Mouse (Mus musculus): ENCODE results near the gene Slc9a1. TPM values are rescaled to one million over a fixed set of nuclear protein-coding genes. Genes with fewer than 3 reads are reported as not detected.
A peak's percentile ranks its signal among the peaks of the same experiment; 100 is the strongest.

The Slc9a1 gene
- polyA plus RNA-seq, 1 experiment from 2014 or later, result 5.6 TPM

DNA sequence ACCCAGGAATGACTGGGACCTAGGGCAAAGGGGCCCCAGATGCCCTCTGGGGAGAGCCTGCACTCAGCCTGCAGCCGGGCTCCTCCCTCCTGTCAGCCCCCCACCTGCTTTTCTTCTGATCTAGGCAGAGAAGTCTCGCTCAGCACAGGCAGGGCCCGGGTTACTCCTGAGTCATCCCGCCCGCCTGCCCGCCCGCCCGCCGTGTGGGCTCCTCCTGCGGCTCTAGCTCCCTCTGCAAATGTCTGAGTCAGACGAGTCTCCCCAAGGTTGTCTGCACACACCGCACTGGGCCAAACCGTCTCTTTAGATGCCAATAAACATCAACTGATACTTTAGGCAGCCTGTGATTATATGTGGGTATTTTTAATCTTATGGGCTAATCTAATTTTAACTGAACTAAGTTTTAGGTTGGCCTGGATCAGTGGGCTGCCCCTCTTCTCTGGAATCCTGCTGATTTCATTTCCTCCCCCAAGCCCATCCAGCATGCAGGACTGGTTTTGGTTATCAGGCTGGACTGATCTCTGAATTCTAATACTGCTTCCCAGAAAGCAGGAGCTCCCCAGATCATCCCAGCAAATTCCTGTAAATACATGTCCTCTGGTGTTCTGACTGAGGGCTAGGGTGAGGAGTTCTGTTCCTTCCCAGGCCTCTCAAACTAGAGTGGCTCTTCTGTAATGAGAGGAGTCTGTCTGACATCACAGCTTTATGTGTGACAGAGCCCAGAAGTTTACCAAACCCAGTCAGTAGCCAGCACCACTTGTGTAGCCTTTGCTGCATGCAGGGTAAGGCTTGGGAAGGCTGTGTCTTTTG is 8.9 kb downstream of the Slc9a1 start:
- H3K4me3 ChIP-seq, result no peak overlapping the region
- H3K4me2 ChIP-seq, result peak overlapping the region; percentile 13; the same call in 1 of the 2 replicates
- no peaks in the 10 kb centered on the region; the same call in 1 of the 2 replicates for H3K36me3 ChIP-seq (ENCODE audit: poor library complexity, severe bottlenecking)
- 7% methylated on average over 12 of the region's 13 CpGs for WGBS
- ATAC-seq, result no peak
- no peaks in the 10 kb centered on the region for H3K9me3 ChIP-seq (replicated peaks)
- no peaks in the 10 kb centered on the region for H3K27me3 ChIP-seq
- peak overlapping the region; percentile 53 for H3K9ac ChIP-seq
- H3K27ac ChIP-seq, result no peak overlapping the region
- peaks cover 37% of the 10 kb centered on the region for H3K4me1 ChIP-seq

DNA sequence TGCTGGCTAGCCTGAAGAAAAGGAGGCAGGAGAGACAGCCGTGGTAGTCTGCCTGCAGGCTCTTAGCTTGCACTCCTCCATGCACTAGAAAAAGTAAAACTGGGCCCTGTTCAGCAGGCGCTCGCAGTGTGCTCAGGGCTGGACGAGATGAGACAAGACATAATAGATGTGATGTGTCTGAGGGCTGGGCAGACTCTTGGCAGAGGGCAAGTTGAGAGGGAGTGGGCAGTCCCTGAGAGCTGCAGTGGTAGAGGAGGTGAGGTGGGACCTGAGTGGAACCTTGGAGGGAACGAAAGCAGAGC is 9.5 kb downstream of the Slc9a1 start:
- H3K36me3 ChIP-seq (ENCODE audit: poor library complexity, severe bottlenecking), result no peaks in the 10 kb centered on the region; the same call in 1 of the 2 replicates
- no peak for ATAC-seq
- no peaks in the 10 kb centered on the region for H3K27me3 ChIP-seq
- WGBS, result 40% methylated on average over 5 of the region's 5 CpGs
- peak overlapping the region; percentile 53; the same call in 1 of the 2 replicates for H3K9ac ChIP-seq
- no peaks in the 10 kb centered on the region for H3K9me3 ChIP-seq (replicated peaks)
- no peak overlapping the region for H3K4me3 ChIP-seq
- no peak overlapping the region for H3K27ac ChIP-seq
- no peak overlapping the region for H3K4me2 ChIP-seq
- H3K4me1 ChIP-seq, result peaks cover 31% of the 10 kb centered on the region

DNA sequence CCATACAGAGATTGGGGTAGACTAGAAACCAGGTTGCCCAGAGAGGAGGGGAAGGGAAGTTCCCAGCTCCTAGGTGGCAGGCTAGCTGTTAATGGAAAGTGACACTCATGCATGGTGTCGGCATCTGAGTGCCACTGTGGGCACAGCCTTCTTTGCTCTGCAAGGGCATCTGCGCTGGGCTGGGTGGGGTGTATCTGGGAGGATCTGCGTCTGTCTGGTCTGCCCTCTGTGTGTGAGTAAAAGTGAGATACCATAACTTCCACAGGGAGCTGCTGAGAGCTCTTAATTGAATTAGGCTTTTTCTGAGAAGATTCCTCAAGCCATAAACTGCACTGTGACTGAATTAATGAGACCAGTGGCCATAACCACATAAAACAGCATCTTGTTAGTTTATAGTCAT is 10.4 kb downstream of the Slc9a1 start:
- H3K36me3 ChIP-seq (ENCODE audit: poor library complexity, severe bottlenecking), result peaks cover 1% of the 10 kb centered on the region; the same call in 1 of the 2 replicates
- no peak overlapping the region for H3K27ac ChIP-seq
- no peak for ATAC-seq
- H3K4me3 ChIP-seq, result no peak overlapping the region
- H3K27me3 ChIP-seq, result no peaks in the 10 kb centered on the region
- H3K4me1 ChIP-seq, result peaks cover 28% of the 10 kb centered on the region
- 82% methylated on average over 3 of the region's 3 CpGs for WGBS
- H3K4me2 ChIP-seq, result no peak overlapping the region
- H3K9ac ChIP-seq, result no peak overlapping the region
- no peaks in the 10 kb centered on the region for H3K9me3 ChIP-seq (replicated peaks)

DNA sequence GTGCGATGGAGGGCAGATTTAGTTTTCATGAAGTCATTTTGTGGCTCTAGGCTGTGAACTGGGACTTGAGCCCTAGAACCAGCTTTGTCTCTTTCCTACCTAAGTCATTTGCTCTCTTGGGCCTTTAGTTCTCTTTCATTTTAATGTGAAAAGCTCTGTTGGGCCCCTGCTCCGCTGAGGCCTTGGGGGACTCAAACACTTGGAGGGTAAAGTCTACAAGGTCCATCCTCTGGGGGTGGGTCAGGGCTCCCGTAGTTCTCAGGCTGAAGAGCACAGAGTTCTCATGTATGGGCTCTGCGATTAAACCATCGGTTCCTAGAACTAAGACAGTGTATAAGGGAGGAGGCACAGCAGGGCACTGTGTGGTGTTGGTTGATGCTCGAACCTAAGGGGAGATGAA is 11.0 kb downstream of the Slc9a1 start:
- 52% methylated on average over 6 of the region's 6 CpGs for WGBS
- ATAC-seq, result no peak
- peaks cover 25% of the 10 kb centered on the region for H3K4me1 ChIP-seq
- H3K4me3 ChIP-seq, result no peak overlapping the region
- H3K9ac ChIP-seq, result no peak overlapping the region
- H3K36me3 ChIP-seq (ENCODE audit: poor library complexity, severe bottlenecking), result 0 out of 2 replicates have a peak, but pooled peaks cover 4% of the 10 kb centered on the region
- no peaks in the 10 kb centered on the region for H3K27me3 ChIP-seq
- no peak overlapping the region for H3K4me2 ChIP-seq
- H3K9me3 ChIP-seq (replicated peaks), result no peaks in the 10 kb centered on the region
- H3K27ac ChIP-seq, result no peak overlapping the region

DNA sequence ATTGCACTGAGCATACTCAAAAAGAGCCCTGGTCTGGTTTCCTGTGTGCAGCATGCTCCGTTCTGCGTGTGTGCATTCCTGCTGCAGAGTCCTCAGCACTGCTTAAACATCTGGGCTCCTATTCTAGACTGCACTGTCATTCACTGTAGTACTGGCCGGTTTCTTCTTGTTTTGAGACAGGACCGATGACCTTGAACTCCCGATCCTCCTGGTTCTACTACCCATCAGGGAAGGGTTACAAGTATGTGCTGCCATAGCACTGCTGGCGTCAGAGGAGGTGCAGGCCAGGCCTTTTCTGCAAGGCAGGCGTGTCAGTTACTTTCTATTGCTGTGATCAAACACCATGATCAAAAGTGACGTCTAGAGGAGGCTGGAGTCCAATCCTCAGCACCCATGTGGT is 11.6 kb downstream of the Slc9a1 start:
- WGBS, result 80% methylated on average over 8 of the region's 8 CpGs
- peaks cover 20% of the 10 kb centered on the region for H3K4me1 ChIP-seq
- 0 out of 2 replicates have a peak, but pooled peaks cover 4% of the 10 kb centered on the region for H3K36me3 ChIP-seq (ENCODE audit: poor library complexity, severe bottlenecking)
- H3K27ac ChIP-seq, result no peak overlapping the region
- H3K9me3 ChIP-seq (replicated peaks), result no peaks in the 10 kb centered on the region
- no peak overlapping the region for H3K4me3 ChIP-seq
- H3K27me3 ChIP-seq, result no peaks in the 10 kb centered on the region
- ATAC-seq, result no peak
- H3K9ac ChIP-seq, result no peak overlapping the region
- H3K4me2 ChIP-seq, result no peak overlapping the region

DNA sequence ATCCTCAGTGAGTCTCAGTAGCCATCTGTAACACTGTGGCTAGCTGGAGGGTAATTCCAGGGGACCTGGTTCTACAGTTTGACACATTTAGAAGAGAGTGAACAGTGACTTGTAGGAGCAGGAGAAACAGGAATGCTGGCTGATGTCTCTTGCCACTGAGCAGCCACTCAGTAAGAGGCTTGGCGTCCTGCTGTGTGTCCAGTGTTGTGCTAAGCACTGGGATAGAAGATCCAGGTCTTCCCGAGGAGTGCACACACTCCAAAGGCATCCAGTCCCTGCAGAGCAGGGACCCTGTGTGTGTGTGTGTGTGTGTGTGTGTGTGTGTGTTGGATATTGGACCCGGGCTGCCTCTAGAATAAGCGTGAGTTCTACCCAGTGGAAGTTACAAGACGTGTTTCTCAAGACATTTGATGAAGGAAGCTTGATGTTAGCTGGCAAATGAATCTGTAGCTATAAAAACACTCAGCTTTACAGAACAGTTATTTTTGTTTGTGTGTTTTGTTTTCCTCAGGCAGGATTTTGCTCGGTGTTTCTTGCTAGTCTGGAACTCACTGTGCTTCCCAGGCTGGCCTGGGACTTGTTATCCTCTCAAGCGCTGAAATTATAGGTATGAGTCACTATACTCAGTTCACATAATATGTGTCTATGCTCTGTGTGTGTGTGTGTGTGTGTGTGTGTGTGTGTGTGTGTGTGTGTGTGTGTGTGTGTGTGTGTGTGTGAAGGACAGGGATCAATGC is 16.7 kb downstream of the Slc9a1 start:
- no peak overlapping the region for H3K9ac ChIP-seq
- 70% methylated on average over 7 of the region's 7 CpGs for WGBS
- 0 out of 2 replicates have a peak, but pooled peaks cover 4% of the 10 kb centered on the region for H3K36me3 ChIP-seq (ENCODE audit: poor library complexity, severe bottlenecking)
- H3K4me1 ChIP-seq, result 0 out of 2 replicates have a peak, but pooled peaks cover 3% of the 10 kb centered on the region
- no peak for ATAC-seq
- H3K4me2 ChIP-seq, result no peak overlapping the region
- no peak overlapping the region for H3K27ac ChIP-seq
- no peaks in the 10 kb centered on the region for H3K9me3 ChIP-seq (replicated peaks)
- no peaks in the 10 kb centered on the region for H3K27me3 ChIP-seq
- no peak overlapping the region for H3K4me3 ChIP-seq

DNA sequence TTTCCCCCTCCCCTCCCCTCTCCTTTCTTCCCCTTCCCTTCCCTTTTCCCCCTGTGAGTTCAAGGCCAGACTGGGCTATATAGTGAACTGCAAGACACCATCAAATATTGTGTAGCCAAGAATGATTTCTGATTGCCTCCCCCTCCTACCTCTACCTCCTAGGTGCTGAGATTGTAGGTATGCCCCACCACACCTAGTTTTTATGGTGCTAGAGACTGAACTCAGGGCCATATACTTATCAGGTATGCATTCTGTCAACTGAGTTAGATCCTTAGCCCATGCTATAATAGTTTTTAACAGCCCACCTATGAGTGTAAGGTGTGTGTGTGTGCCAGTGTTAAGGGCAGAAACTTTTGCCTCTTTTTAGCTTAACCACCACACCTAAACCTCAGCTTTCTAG is 17.5 kb downstream of the Slc9a1 start:
- no peak overlapping the region for H3K9ac ChIP-seq
- H3K27ac ChIP-seq, result no peak overlapping the region
- no peaks in the 10 kb centered on the region for H3K9me3 ChIP-seq (replicated peaks)
- H3K27me3 ChIP-seq, result no peaks in the 10 kb centered on the region
- ATAC-seq, result no peak
- H3K36me3 ChIP-seq (ENCODE audit: poor library complexity, severe bottlenecking), result 0 out of 2 replicates have a peak, but pooled peaks cover 4% of the 10 kb centered on the region
- 0 out of 2 replicates have a peak, but pooled peaks cover 3% of the 10 kb centered on the region for H3K4me1 ChIP-seq
- H3K4me2 ChIP-seq, result no peak overlapping the region
- H3K4me3 ChIP-seq, result no peak overlapping the region

DNA sequence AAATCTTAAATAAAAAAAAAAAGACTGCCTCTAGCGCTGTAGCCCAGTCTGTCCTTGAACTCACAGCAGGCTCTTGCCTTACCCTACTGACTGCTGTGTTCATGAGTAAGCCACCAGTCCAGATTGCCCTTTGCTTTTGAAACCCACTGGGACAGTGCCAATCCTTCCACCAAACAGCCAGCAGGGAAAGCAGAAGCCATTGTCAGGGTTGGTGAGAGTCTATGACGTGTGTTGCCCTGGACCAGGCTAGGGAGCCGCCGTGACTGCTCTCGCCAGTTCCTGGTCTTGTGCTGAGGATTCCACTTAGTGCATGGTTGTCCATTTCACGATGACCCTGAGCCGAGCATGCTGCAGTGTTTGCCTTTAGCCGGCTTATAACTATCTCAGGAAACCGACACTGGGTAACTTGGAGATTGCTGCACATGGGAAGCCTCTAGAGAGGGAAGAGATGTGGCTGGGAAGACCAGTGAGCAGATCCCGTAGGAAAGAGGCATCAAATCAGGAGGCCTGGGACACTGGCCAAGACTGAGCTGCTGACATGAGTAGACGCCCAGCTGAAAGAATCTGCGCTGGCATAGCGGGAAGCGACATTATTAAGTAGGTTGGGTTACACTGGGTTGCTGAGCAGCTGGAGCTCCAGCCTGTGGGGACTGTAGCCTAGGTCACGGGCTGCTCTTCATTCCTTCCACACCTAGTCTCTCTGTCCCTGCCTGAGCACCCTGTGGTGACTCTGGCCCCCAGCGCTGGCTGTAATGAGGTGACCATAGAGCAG is 19.5 kb downstream of the Slc9a1 start:
- no peaks in the 10 kb centered on the region for H3K27me3 ChIP-seq
- 0 out of 2 replicates have a peak, but pooled peaks cover 3% of the 10 kb centered on the region for H3K4me1 ChIP-seq
- H3K9me3 ChIP-seq (replicated peaks), result no peaks in the 10 kb centered on the region
- H3K4me3 ChIP-seq, result no peak overlapping the region
- 87% methylated on average over 16 of the region's 16 CpGs for WGBS
- 0 out of 2 replicates have a peak, but pooled peaks cover 4% of the 10 kb centered on the region for H3K36me3 ChIP-seq (ENCODE audit: poor library complexity, severe bottlenecking)
- no peak overlapping the region for H3K4me2 ChIP-seq
- H3K9ac ChIP-seq, result no peak overlapping the region
- ATAC-seq, result no peak
- H3K27ac ChIP-seq, result no peak overlapping the region

DNA sequence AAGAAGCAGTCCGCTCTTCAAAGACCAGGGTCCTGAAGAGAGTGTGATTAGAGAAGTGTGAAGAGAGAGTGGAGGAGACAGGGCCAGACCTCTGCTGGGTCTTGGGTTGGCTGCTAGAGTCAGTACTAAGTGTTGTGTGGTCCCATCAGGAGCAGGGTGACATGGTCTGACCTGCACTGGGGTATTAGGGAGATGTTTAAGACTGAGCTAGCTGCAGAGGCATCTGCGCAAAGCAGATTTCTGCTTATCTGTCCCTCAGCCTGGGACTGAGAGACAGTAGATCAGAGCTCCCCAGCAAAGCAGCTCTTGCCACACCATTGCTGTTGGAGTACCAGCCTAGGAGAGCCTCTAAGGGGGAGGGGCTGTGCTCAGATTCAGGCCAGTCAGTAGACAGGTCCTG is 20.5 kb downstream of the Slc9a1 start:
- no peak overlapping the region for H3K9ac ChIP-seq
- WGBS, result 93% methylated on average over 2 of the region's 2 CpGs
- no peak for ATAC-seq
- H3K36me3 ChIP-seq (ENCODE audit: poor library complexity, severe bottlenecking), result 0 out of 2 replicates have a peak, but pooled peaks cover under 1% of the 10 kb centered on the region
- H3K27me3 ChIP-seq, result no peaks in the 10 kb centered on the region
- H3K9me3 ChIP-seq (replicated peaks), result no peaks in the 10 kb centered on the region
- H3K27ac ChIP-seq, result no peak overlapping the region
- H3K4me3 ChIP-seq, result no peak overlapping the region
- peaks cover 9% of the 10 kb centered on the region for H3K4me1 ChIP-seq
- no peak overlapping the region for H3K4me2 ChIP-seq

DNA sequence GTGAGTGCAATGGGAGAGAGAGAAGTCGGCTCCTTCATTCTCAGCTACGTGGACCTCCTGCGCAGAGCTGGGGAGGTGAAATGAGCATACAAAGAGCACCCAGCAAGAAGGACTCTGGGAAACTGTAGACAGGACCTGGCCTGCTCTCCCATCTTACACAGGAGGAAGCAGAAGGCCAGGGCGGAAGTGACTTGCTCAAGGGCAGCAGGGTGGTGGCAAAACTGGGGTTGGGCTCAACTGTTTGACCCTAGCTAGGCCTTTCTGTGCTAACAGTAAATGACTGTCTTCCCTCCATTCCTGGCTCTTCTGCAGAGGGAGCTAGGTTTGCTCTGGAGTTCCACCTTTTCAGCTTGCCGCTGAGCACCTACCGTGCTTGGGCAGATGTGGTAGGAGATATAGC is 21.1 kb downstream of the Slc9a1 start:
- Histone ChIP-seq H3K4me3 (no peak overlapping the region), H3K4me1 (peaks cover 14% of the 10 kb centered on the region), H3K27ac (0 out of 2 replicates have a peak overlapping the region, but pooled peaks have one; percentile 19), H3K27me3 (no peaks in the 10 kb centered on the region), H3K4me2 (no peak overlapping the region), H3K36me3 (ENCODE audit: poor library complexity, severe bottlenecking) (no peaks in the 10 kb centered on the region), H3K9ac (no peak overlapping the region), H3K9me3 (replicated peaks) (no peaks in the 10 kb centered on the region)
- 95% methylated on average over 6 of the region's 6 CpGs for WGBS
- ATAC-seq, result no peak

DNA sequence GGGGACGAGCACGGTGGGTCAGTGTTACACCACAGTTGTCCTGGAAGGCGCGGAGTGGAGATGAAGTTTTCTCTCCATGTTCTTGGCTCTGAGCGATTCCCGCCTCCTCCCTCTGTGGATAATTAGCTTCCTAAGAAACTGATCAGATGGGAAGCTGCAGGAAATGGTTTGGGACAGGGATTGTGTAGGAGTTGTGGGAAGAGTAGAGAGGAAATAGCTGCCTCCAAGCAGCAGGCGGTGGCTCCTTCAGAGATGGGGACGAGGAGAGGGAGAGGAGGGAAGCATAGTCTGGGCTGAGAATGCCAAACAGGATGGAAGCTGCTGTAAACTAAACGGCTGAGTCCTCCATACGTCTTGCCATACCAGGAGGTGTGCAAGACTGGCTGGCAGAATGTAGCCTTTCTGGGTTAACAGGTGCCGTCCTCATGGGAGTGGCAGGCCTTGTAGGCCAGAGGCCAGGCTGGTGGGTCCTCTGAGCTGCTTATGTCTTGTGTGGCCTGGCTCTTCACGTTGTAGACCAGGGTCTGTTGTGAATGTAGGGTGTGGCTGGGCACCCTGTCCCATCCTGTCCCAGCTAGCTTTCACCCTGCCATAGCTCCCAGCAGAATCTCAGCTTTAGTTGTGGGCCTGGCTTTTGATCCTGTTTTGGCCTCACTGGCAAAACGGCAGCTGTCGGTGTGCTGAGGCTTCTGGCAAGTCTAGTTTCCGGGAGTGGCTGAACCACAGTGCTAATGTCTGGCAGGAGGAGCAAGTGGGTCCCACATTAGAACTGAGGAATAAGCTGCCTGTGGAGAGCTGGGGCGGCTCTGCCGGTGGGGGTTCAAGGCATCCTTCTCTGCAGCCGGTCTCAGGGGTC is 21.9 kb downstream of the Slc9a1 start:
- Histone ChIP-seq H3K9me3 (replicated peaks) (no peaks in the 10 kb centered on the region), H3K4me2 (no peak overlapping the region), H3K27ac (peak overlapping the region; percentile 19; the same call in 1 of the 2 replicates), H3K9ac (no peak overlapping the region), H3K36me3 (ENCODE audit: poor library complexity, severe bottlenecking) (no peaks in the 10 kb centered on the region), H3K4me1 (peaks cover 21% of the 10 kb centered on the region), H3K4me3 (no peak overlapping the region), H3K27me3 (no peaks in the 10 kb centered on the region)
- ATAC-seq, result no peak
- WGBS, result 82% methylated on average over 18 of the region's 18 CpGs
